Mouse (Mus musculus) left cerebral cortex, postnatal 36 days (tissue): ENCODE results near the gene Ap1s3. TPM values are rescaled to one million over a fixed set of nuclear protein-coding genes. Genes with fewer than 3 reads are reported as not detected.
"Not testable (repeated sequence)": the region's sequence is repeated elsewhere in the genome, so short reads cannot be mapped to it uniquely, and the experiment has no call there.

ENCODE experiments used
- DNase-seq, 2 experiments: peaks; one replicate each; pipeline ENCODE4 v3.0.0; 2021 to 2022; ENCODE audit warnings: low spot score in 2 of 2, mixed read lengths in 1 of 2
- intact Hi-C: fragments of 180-260 bp; cut with DNase I; formaldehyde crosslinking; loops from one replicate; pipeline ENCODE4 v1.15.1; 2025
- total RNA-seq, 2 experiments: library from RNA; stranded (reverse); gene quantifications; 2 replicates each; pipeline ENCODE4 v1.2.3; 2021

Gene Ap1s3
- total RNA-seq, 2 experiments from 2014 or later: 2.5 to 4.4 TPM

DNA sequence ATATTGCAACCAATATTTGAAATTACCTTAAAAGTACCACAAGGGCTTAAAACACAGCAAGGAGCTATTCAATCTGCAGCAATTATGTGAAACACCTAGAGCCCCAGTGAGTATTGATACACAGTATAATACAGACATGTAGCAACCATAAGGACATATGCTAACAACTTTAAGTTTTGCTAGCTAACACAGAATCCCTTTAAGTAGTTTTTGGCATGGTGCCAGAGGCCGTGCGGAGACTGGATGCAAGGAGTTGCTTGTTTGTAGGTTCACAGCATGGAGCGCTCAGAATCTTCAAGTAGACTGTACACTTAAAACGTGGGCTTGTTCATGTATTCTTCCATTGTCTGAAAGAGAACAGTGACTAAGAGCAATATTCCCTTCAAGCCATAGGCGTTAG lies 62.9 kb downstream of the Ap1s3 start:
- intact Hi-C loops, DNase-seq: not testable (repeated sequence)

DNA sequence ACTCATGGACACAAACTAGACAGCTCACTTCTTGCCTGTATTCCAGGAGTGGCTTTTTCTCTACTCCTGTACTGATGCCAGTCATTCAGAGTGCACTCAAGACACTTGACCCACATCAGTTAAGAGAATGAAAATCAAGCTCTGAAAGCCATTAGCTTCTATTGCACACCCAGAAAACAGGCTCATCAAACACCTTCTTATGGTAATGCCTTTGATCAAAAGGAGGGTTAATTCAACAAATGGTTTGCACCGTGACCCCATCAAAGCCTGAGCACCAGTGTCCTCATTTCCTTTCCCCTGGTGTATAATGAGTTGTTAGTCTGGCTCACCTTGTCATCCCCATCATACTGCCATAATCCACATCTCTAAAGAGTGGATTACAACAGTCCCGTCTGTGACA lies 69.3 kb downstream of the Ap1s3 start:
- intact Hi-C loops: no loop called here
- no peak for DNase-seq

DNA sequence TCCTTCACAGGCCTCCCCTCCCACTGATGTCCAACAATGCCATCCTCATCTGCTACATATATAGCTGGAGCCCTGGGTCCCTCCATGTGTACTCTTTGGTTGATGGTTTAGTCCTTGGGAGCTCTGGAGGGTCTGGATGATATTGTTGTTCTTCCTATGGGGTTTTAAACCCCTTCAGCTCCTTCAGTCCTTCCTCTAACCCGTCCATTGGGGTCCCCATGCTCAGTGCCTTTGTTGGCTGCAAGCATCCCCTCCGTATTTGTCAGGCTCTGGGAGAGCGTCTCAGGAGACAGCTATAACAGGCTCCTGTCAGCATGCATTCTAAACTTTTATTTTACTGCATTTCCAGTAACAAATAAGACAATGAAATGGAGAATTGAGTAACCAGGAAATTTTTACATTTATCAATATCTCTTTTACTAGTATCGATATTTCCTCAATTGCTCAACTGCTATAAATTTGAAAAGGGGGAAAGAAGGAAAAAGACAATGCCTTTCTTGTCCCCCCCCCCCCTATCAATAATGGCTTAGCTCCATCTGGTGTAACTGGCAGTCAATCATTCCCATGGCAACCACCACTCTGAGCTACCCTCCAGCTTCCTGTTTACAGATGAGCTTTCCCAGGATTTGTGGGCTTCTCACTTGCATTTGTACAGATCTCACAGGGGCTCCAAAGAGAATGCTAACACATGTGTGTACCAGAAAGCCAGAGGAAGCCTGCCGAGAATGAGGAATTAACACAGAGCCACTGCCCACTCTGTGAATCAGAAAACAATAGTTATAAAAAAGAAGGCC lies 73.2 kb downstream of the Ap1s3 start:
- intact Hi-C loops: no loop called here

DNA sequence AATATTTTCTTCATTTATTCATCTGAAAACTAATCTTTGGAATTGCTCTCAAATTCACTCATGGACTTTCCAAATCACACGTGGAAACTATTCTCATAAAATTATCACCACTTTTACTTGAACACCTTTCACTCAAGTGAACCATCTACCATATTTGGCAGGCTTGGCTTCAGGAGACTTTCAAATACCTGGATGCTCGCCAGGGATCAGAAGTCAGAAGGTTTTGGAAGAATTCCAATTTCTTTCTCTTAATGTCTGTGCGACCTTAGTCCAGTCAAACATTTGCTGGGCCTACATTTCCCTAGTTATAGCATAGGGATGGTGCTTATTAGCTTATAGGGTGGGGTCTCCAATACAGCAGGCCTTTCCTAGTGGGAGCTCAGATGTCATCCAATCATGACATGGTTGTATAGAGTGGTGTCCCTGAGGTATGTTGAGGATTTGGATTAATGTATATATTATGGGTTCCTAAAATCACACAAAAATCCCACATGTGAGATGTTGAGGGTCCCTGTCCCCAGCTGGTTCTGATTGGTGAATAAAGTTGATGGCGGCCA lies 79.0 kb downstream of the Ap1s3 start:
- DNase-seq: no peak
- intact Hi-C loops: no loop called here

More for the DNA sequence above, 73.2 kb downstream of the Ap1s3 start:
- DNase-seq: no peak

DNA sequence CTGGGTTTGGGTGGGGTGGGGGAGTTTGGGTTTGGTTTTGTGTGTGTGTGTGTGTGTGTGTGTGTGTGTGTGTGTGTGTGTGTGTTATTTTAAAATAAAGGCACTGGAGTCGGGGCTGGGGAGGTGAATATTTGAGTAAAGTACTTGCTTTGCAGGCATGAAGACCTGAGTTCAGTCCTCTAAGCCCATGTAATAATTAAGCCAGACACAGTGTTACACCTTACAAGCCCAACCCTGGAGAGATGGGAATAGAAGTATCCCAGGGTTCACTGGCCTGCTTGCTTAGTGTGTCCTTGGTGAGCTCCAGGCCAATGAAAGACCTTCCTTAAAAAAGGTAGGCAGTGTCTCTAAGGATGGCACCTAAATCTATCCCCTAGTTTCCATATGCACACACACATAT lies 80.7 kb downstream of the Ap1s3 start:
- no peak for DNase-seq
- intact Hi-C loops: no loop called here

DNA sequence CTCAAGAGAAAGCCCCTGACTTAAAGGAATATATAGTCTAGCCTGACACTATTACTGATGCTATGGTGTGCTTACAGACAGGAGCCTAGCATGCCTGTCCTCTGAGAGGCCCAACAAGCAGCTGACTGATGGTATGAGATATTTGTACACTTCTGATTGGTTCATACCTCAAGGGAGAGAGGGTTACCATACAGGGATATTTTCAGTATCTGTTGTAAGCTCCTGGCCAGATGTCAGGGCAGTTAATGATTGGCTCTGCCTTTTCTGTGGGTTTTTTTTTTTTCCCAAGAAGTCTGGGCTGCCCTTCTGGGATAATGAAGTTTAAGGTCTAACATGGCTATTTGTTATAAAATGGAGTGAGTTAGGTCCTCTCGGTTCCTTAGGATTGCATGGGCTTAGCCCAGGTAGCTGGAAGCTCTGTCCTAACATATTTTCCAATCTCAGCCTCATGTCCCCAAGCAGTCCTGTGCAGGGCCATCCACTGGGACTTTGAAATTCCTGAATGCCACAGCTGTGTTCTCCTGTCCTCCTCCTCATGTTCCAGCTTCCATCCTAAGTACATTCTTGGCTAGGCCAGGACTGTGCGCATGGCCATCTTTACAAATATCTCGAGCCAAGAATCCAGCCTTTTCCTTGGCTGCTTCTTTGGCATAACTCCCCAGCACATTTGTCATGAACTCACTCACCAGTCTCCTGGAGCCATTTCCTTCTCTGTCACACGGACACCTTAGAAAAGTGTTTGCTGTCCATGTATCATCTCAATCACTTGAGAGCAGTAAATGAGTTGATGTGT lies 81.6 kb downstream of the Ap1s3 start:
- DNase-seq: no peak
- intact Hi-C loops: no loop called here

DNA sequence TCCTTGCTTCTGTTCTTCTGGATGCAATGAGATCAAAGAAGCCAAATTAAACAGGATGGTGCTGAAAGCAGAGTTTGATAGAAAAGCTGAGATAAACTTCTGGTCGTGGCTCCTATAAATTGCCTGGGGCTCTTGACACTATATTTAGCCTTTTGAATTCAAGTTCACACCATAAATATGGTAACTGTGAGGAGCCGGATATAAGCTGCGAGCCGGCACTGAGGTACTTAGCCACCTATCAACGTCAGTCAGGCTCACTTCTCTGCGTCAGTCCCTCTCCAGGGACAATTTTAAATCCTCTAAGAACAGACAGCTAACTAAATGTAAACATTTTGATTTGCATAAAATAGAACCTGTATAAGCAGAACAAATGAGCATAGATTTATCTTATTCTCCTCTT lies 82.3 kb downstream of the Ap1s3 start:
- no peak for DNase-seq
- intact Hi-C loops: no loop called here

DNA sequence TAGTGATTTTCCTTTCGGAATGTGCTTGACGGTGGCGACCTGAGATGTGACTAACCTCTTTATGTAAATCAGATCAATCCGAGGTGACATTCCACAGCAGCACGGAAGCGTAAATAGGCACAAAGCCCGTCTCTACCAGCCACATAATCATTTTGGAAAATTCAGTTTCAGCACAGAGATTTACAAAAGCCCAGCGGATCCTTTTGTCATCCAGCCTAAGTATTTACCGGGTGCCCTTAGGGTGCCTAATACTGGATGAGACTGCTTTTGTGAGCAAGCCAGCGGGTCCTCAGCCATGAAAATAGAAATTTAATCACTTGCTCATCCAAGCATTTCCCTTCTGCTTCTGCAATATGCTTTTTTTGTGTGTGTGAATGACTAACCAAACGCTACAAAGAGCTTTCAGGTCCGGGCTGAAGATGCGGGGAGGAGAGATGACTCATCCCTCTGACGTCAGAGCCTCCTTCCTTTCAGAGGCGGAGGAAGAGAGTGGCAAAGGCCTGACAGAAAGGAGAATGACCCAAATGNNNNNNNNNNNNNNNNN lies 90.6 kb downstream of the Ap1s3 start:
- peak; percentile 68 to 70 for DNase-seq
- intact Hi-C loops: loop anchor here (5.0 kb wide), 1 partner anchor 134 kb away; no protein-coding TSS in a partner anchor

DNA sequence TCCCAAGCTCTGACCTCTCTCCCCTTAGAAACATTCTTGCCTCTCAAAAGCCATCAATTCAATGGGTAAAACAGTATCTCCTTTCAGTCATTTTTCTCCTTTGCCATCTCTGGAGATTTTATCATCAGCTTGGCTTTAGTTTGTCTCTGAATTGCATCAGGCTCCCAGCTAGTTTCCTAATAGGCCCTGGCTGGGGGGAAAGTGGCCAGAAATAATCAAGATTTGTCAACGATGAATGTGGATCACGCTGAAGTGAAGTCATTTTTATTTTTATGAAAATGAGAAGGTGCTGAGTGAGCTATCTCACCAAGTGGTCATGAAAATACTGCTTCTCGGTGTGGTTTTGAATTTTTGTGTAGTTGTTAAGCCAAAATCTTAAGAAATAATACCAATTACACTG lies 94.4 kb downstream of the Ap1s3 start:
- DNase-seq: no peak
- intact Hi-C loops: no loop called here

DNA sequence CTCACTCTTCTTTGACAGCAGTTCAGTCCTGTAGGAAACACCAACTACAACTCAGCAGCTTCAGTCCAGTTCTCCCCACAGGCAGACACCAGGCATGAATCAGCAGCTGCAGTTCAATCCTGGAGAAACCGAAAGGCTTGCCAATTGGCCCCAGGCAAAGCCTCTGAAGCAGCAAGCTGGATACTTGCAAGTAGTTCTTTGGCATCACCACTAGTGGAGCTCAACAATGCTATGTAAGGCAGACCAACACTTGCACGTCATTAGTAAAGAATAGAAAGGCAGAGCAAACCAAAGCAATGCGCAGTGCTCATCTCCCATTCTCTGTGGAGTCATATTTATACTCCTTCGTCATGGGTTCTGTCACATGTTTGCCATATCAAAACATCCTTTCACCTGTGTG lies 99.9 kb downstream of the Ap1s3 start:
- no peak for DNase-seq
- intact Hi-C loops: no loop called here

DNA sequence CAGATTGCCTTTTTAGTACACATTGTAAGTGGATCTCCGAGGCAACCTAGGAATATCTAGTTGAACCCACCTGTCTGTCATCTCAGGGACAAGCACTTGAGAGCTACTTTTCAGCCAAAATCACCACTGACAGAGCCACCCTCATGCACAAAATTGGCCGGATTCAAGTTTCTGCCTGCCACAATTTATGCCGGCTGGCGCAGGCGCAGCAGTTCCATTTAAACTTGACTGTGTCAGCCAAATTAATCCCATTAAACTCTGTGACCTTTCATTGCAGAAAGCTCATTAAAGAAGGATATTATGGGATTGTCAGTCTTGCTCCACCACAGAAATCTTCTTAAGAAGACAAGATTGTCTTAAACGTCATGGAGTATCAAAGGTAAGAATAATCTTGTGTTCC lies 100.6 kb downstream of the Ap1s3 start:
- no peak for DNase-seq
- intact Hi-C loops: no loop called here

DNA sequence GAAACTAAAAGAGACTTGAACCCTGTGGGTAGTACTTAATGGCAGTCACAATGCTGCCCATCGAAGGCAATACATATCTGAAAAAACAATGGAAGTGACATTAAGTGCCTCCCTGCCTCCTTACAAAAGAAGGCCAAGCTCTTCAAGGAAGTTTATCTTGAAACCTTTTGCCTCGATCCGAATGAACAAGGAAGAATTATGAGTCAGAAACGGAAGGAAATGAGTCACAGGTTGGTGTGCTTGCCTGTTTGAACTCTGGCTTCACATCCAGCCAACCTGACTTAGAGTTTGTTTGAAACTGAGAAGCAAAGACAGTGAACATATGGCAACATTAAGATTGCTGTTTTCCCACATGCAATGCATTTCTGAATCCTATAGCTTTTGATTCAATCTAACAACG lies 110.6 kb downstream of the Ap1s3 start:
- intact Hi-C loops: no loop called here
- no peak for DNase-seq

Other genes starting within 250 kb of the Ap1s3 start
- gene Scg2, start 231.9 kb downstream of the Ap1s3 start, total RNA-seq: 100 to 1,000 TPM; 217 to 221 TPM
- 10 to 100 TPM; 26.8 to 27.0 TPM for gene Mrpl44, start 104.0 kb upstream of the Ap1s3 start, total RNA-seq
- 10 to 100 TPM; 39.9 to 41.4 TPM for gene Wdfy1, start 104.2 kb upstream of the Ap1s3 start, total RNA-seq
- gene Serpine2, start 189.2 kb upstream of the Ap1s3 start, total RNA-seq: 100 to 1,000 TPM; 139 to 141 TPM